Mouse (Mus musculus): ENCODE results near the gene Gli2.

The Gli2 gene

GRCm38 (mm10) chr1:118947221-118947620, 106.2 kb downstream of the Gli2 start:
- no peak for DNase-seq (ENCODE audit: low read depth, low spot score)

GRCm38 (mm10) chr1:118941336-118941735, 112.1 kb downstream of the Gli2 start:
- no peak for DNase-seq (ENCODE audit: low read depth, low spot score)

GRCm38 (mm10) chr1:118940269-118940840, 113.1 kb downstream of the Gli2 start:
- DNase-seq (ENCODE audit: low read depth, low spot score) = peak; percentile 63

GRCm38 (mm10) chr1:118938206-118938605, 115.2 kb downstream of the Gli2 start:
- DNase-seq (ENCODE audit: low read depth, low spot score) = no peak

- no peak for DNase-seq (ENCODE audit: low read depth, low spot score)
Observed at GRCm38 (mm10) chr1:118936108-118936507, 117.3 kb downstream of the Gli2 start.

- DNase-seq (ENCODE audit: low read depth, low spot score) = no peak
Observed at GRCm38 (mm10) chr1:118935518-118935917, 117.9 kb downstream of the Gli2 start.

- DNase-seq (ENCODE audit: low read depth, low spot score) = no peak
Observed at GRCm38 (mm10) chr1:118932167-118932566, 121.3 kb downstream of the Gli2 start.

- no peak for DNase-seq (ENCODE audit: low read depth, low spot score)
Observed at GRCm38 (mm10) chr1:118927543-118928354, 125.7 kb downstream of the Gli2 start.

GRCm38 (mm10) chr1:118926556-118926955, 126.9 kb downstream of the Gli2 start:
- DNase-seq (ENCODE audit: low read depth, low spot score) = no peak

- DNase-seq (ENCODE audit: low read depth, low spot score) = no peak
Observed at GRCm38 (mm10) chr1:118922189-118922588, 131.2 kb downstream of the Gli2 start.

GRCm38 (mm10) chr1:118917520-118918220, 135.7 kb downstream of the Gli2 start:
- no peak for DNase-seq (ENCODE audit: low read depth, low spot score)

- DNase-seq (ENCODE audit: low read depth, low spot score) = no peak
Observed at GRCm38 (mm10) chr1:118916477-118917075, 136.8 kb downstream of the Gli2 start.

- DNase-seq (ENCODE audit: low read depth, low spot score) = no peak
Observed at GRCm38 (mm10) chr1:118913414-118914385, 139.7 kb downstream of the Gli2 start.

GRCm38 (mm10) chr1:118912929-118913328, 140.5 kb downstream of the Gli2 start:
- no peak for DNase-seq (ENCODE audit: low read depth, low spot score)

GRCm38 (mm10) chr1:118911427-118911727, 142.0 kb downstream of the Gli2 start:
- DNase-seq (ENCODE audit: low read depth, low spot score) = no peak

GRCm38 (mm10) chr1:118910693-118911426, 142.6 kb downstream of the Gli2 start:
- no peak for DNase-seq (ENCODE audit: low read depth, low spot score)

GRCm38 (mm10) chr1:118909051-118909450, 144.4 kb downstream of the Gli2 start:
- DNase-seq (ENCODE audit: low read depth, low spot score) = no peak

GRCm38 (mm10) chr1:118907574-118907973, 145.8 kb downstream of the Gli2 start:
- no peak for DNase-seq (ENCODE audit: low read depth, low spot score)

GRCm38 (mm10) chr1:118905319-118905718, 148.1 kb downstream of the Gli2 start:
- no peak for DNase-seq (ENCODE audit: low read depth, low spot score)

GRCm38 (mm10) chr1:118904909-118905308, 148.5 kb downstream of the Gli2 start:
- DNase-seq (ENCODE audit: low read depth, low spot score) = no peak

Measured in skeletal muscle tissue, adult 2 months (tissue).